Mouse (Mus musculus) fat pad, adult 2 months (tissue): ENCODE measurements at regions not wholly inside any gene's neighbourhood (a gene's known extent, or its start where the extent isn't known, plus 50 kb on each side); places are given as distances from the start of the nearest gene placed in this dataset.

Experiments used
- DNase-seq: peaks from one replicate; pipeline ENCODE4 v3.0.0-alpha.2; 2011; ENCODE audit warnings: low read depth, low spot score; ENCODE audit errors: extremely low read depth

- no peak for DNase-seq
Measured at GRCm38 (mm10) chr10:16713143-16713542, 1009.9 kb upstream of the Cited2 start.

GRCm38 (mm10) chr10:16714065-16714464, 1009.0 kb upstream of the Cited2 start:
- DNase-seq: no peak

GRCm38 (mm10) chr10:16714526-16714925, 1008.5 kb upstream of the Cited2 start:
- no peak for DNase-seq

GRCm38 (mm10) chr10:16742246-16742645, 980.8 kb upstream of the Cited2 start:
- no peak for DNase-seq

GRCm38 (mm10) chr10:16751546-16751945, 971.5 kb upstream of the Cited2 start:
- no peak for DNase-seq

GRCm38 (mm10) chr10:16789641-16790243, 933.3 kb upstream of the Cited2 start:
- DNase-seq: no peak

GRCm38 (mm10) chr10:16803978-16804377, 919.0 kb upstream of the Cited2 start:
- DNase-seq: no peak

- no peak for DNase-seq
Measured at GRCm38 (mm10) chr10:16810716-16811115, 912.3 kb upstream of the Cited2 start.

GRCm38 (mm10) chr10:16814013-16814412, 909.0 kb upstream of the Cited2 start:
- no peak for DNase-seq

- no peak for DNase-seq
Measured at GRCm38 (mm10) chr10:16861534-16861933, 861.5 kb upstream of the Cited2 start.

- DNase-seq: no peak
Measured at GRCm38 (mm10) chr10:16866914-16867313, 856.1 kb upstream of the Cited2 start.

- no peak for DNase-seq
Measured at GRCm38 (mm10) chr10:16874131-16874530, 848.9 kb upstream of the Cited2 start.

GRCm38 (mm10) chr10:16878197-16878596, 844.8 kb upstream of the Cited2 start:
- DNase-seq: no peak

GRCm38 (mm10) chr10:16893316-16893715, 829.7 kb upstream of the Cited2 start:
- no peak for DNase-seq

GRCm38 (mm10) chr10:16895332-16895731, 827.7 kb upstream of the Cited2 start:
- no peak for DNase-seq

- DNase-seq: no peak
Measured at GRCm38 (mm10) chr10:16922888-16923287, 800.1 kb upstream of the Cited2 start.

GRCm38 (mm10) chr10:16923851-16924250, 799.2 kb upstream of the Cited2 start:
- no peak for DNase-seq

- no peak for DNase-seq
Measured at GRCm38 (mm10) chr10:16937705-16938104, 785.3 kb upstream of the Cited2 start.

GRCm38 (mm10) chr10:16951636-16952035, 771.4 kb upstream of the Cited2 start:
- DNase-seq: peak; percentile 39

- peak; percentile 71 for DNase-seq
Measured at GRCm38 (mm10) chr10:16960971-16961370, 762.0 kb upstream of the Cited2 start.

GRCm38 (mm10) chr10:16962463-16962862, 760.6 kb upstream of the Cited2 start:
- no peak for DNase-seq

GRCm38 (mm10) chr10:16978770-16979169, 744.2 kb upstream of the Cited2 start:
- no peak for DNase-seq

GRCm38 (mm10) chr10:16990227-16990626, 732.8 kb upstream of the Cited2 start:
- no peak for DNase-seq
